Mouse (Mus musculus): Measurements from ENCODE around the gene Arap1. TPM values are rescaled to one million over a fixed set of nuclear protein-coding genes. Genes with fewer than 3 reads are reported as not detected.

The Arap1 gene
- polyA plus RNA-seq, 1 experiment, result 148 TPM

GRCm38 (mm10) chr7:101335228-101335627, 12.6 kb upstream of the Arap1 start:
- H3K36me3 ChIP-seq (replicated peaks; ENCODE audit: low read length), result peaks cover 82% of the 10 kb centered on the region
- TF ChIP-seq GATA1 (IDR thresholded peaks at IDR 0.05; ENCODE audit: borderline replicate concordance, low read length) (no peak), FLI1 (IDR thresholded peaks at IDR 0.05; ENCODE audit: low read length) (no peak)
- no peak overlapping the region for H3K4me3 ChIP-seq (replicated peaks)
- no peaks in the 10 kb centered on the region for H3K27me3 ChIP-seq (replicated peaks)
- no peaks in the 10 kb centered on the region for H3K9me3 ChIP-seq
- peaks cover 96% of the 10 kb centered on the region for H3K4me1 ChIP-seq

GRCm38 (mm10) chr7:101336686-101337085, 11.2 kb upstream of the Arap1 start:
- Histone ChIP-seq H3K4me3 (replicated peaks) (peak overlapping the region; percentile 62), H3K9me3 (no peaks in the 10 kb centered on the region), H3K27me3 (replicated peaks) (no peaks in the 10 kb centered on the region), H3K4me1 (peaks cover 96% of the 10 kb centered on the region), H3K36me3 (replicated peaks; ENCODE audit: low read length) (peaks cover 81% of the 10 kb centered on the region)
- TF ChIP-seq GATA1 (IDR thresholded peaks at IDR 0.05; ENCODE audit: borderline replicate concordance, low read length), result no peak
- TF ChIP-seq FLI1 (IDR thresholded peaks at IDR 0.05; ENCODE audit: low read length), result no peak

GRCm38 (mm10) chr7:101337401-101337800, 10.5 kb upstream of the Arap1 start:
- Histone ChIP-seq H3K36me3 (replicated peaks; ENCODE audit: low read length) (peaks cover 81% of the 10 kb centered on the region), H3K4me1 (peaks cover 96% of the 10 kb centered on the region), H3K4me3 (replicated peaks) (no peak overlapping the region), H3K27me3 (replicated peaks) (no peaks in the 10 kb centered on the region), H3K9me3 (no peaks in the 10 kb centered on the region)
- no peak for TF ChIP-seq GATA1 (IDR thresholded peaks at IDR 0.05; ENCODE audit: borderline replicate concordance, low read length)
- TF ChIP-seq FLI1 (IDR thresholded peaks at IDR 0.05; ENCODE audit: low read length), result no peak

GRCm38 (mm10) chr7:101341405-101341804, 6.5 kb upstream of the Arap1 start:
- Histone ChIP-seq H3K27me3 (replicated peaks) (no peaks in the 10 kb centered on the region), H3K4me3 (replicated peaks) (peak overlapping the region; percentile 79), H3K9me3 (no peaks in the 10 kb centered on the region), H3K36me3 (replicated peaks; ENCODE audit: low read length) (peaks cover 86% of the 10 kb centered on the region), H3K4me1 (peaks cover 98% of the 10 kb centered on the region)
- no peak for TF ChIP-seq FLI1 (IDR thresholded peaks at IDR 0.05; ENCODE audit: low read length)

- Histone ChIP-seq H3K4me3 (replicated peaks) (peak overlapping the region; percentile 79), H3K27me3 (replicated peaks) (no peaks in the 10 kb centered on the region), H3K4me1 (peaks cover 94% of the 10 kb centered on the region), H3K36me3 (replicated peaks; ENCODE audit: low read length) (peaks cover 74% of the 10 kb centered on the region), H3K9me3 (no peaks in the 10 kb centered on the region)
- TF ChIP-seq FLI1 (IDR thresholded peaks at IDR 0.05; ENCODE audit: low read length), result no peak
- no peak for TF ChIP-seq GATA1 (IDR thresholded peaks at IDR 0.05; ENCODE audit: borderline replicate concordance, low read length)
Observed at GRCm38 (mm10) chr7:101343135-101343534, 4.7 kb upstream of the Arap1 start.

- TF ChIP-seq FLI1 (IDR thresholded peaks at IDR 0.05; ENCODE audit: low read length), result no peak
- TF ChIP-seq GATA1 (IDR thresholded peaks at IDR 0.05; ENCODE audit: borderline replicate concordance, low read length), result no peak
- Histone ChIP-seq H3K9me3 (no peaks in the 10 kb centered on the region), H3K4me1 (peaks cover 92% of the 10 kb centered on the region), H3K4me3 (replicated peaks) (peak overlapping the region; percentile 81), H3K27me3 (replicated peaks) (no peaks in the 10 kb centered on the region), H3K36me3 (replicated peaks; ENCODE audit: low read length) (peaks cover 69% of the 10 kb centered on the region)
Observed at GRCm38 (mm10) chr7:101344892-101345291, 3.0 kb upstream of the Arap1 start.

- no peaks in the 10 kb centered on the region for H3K9me3 ChIP-seq
- no peaks in the 10 kb centered on the region for H3K27me3 ChIP-seq (replicated peaks)
- H3K4me1 ChIP-seq, result peaks cover 90% of the 10 kb centered on the region
- TF ChIP-seq GATA1 (IDR thresholded peaks at IDR 0.05; ENCODE audit: borderline replicate concordance, low read length), result no peak
- TF ChIP-seq FLI1 (IDR thresholded peaks at IDR 0.05; ENCODE audit: low read length), result no peak
- peak overlapping the region; percentile 96 for H3K4me3 ChIP-seq (replicated peaks)
- H3K36me3 ChIP-seq (replicated peaks; ENCODE audit: low read length), result peaks cover 74% of the 10 kb centered on the region
Observed at GRCm38 (mm10) chr7:101346991-101347390, 876 bp upstream of the Arap1 start.

- Histone ChIP-seq H3K4me3 (replicated peaks) (peak overlapping the region; percentile 96), H3K4me1 (peaks cover 90% of the 10 kb centered on the region), H3K36me3 (replicated peaks; ENCODE audit: low read length) (peaks cover 74% of the 10 kb centered on the region), H3K27me3 (replicated peaks) (no peaks in the 10 kb centered on the region), H3K9me3 (no peaks in the 10 kb centered on the region)
- TF ChIP-seq FLI1 (IDR thresholded peaks at IDR 0.05; ENCODE audit: low read length) (no peak), GATA1 (IDR thresholded peaks at IDR 0.05; ENCODE audit: borderline replicate concordance, low read length) (no peak)
Observed at GRCm38 (mm10) chr7:101348312-101348711, 445 bp downstream of the Arap1 start.

- peak overlapping the region; percentile 96 for H3K4me3 ChIP-seq (replicated peaks)
Observed at GRCm38 (mm10) chr7:101349861-101350260, 2.0 kb downstream of the Arap1 start.

GRCm38 (mm10) chr7:101352404-101352803, 4.5 kb downstream of the Arap1 start:
- Histone ChIP-seq H3K4me3 (replicated peaks) (peak overlapping the region; percentile 42), H3K27me3 (replicated peaks) (no peaks in the 10 kb centered on the region), H3K36me3 (replicated peaks; ENCODE audit: low read length) (peaks cover 65% of the 10 kb centered on the region), H3K4me1 (peaks cover 88% of the 10 kb centered on the region), H3K9me3 (no peaks in the 10 kb centered on the region)
- no peak for TF ChIP-seq FLI1 (IDR thresholded peaks at IDR 0.05; ENCODE audit: low read length)

More at GRCm38 (mm10) chr7:101349861-101350260, 2.0 kb downstream of the Arap1 start:
- no peak for TF ChIP-seq FLI1 (IDR thresholded peaks at IDR 0.05; ENCODE audit: low read length)
- no peak for TF ChIP-seq GATA1 (IDR thresholded peaks at IDR 0.05; ENCODE audit: borderline replicate concordance, low read length)
- peaks cover 90% of the 10 kb centered on the region for H3K4me1 ChIP-seq
- H3K36me3 ChIP-seq (replicated peaks; ENCODE audit: low read length), result peaks cover 73% of the 10 kb centered on the region
- H3K27me3 ChIP-seq (replicated peaks), result no peaks in the 10 kb centered on the region
- no peaks in the 10 kb centered on the region for H3K9me3 ChIP-seq

- Histone ChIP-seq H3K4me1 (peaks cover 97% of the 10 kb centered on the region), H3K36me3 (replicated peaks; ENCODE audit: low read length) (peaks cover 78% of the 10 kb centered on the region), H3K27me3 (replicated peaks) (no peaks in the 10 kb centered on the region), H3K4me3 (replicated peaks) (peak overlapping the region; percentile 68), H3K9me3 (no peaks in the 10 kb centered on the region)
- TF ChIP-seq FLI1 (IDR thresholded peaks at IDR 0.05; ENCODE audit: low read length) (no peak), GATA1 (IDR thresholded peaks at IDR 0.05; ENCODE audit: borderline replicate concordance, low read length) (no peak)
Observed at GRCm38 (mm10) chr7:101354423-101354822, 6.6 kb downstream of the Arap1 start.

Data from megakaryocyte, embryonic 14.5 days (primary cell).